Mouse (Mus musculus) olfactory bulb, adult 2 months (tissue): ENCODE results near the gene Zwilch.

Experiments
- CTCF ChIP-seq: fragments of 200-500 bp; IDR thresholded peaks from 2 replicates; pipeline ENCODE4 v1.5.1; 2012; ENCODE audit warnings: low read depth, mild to moderate bottlenecking, low read length, moderate library complexity; ENCODE audit not compliant: insufficient read depth
- POLR2A ChIP-seq: fragments of 200-500 bp; IDR thresholded peaks from 2 replicates; pipeline ENCODE4 v1.6.1; 2012; ENCODE audit warnings: mild to moderate bottlenecking, low read depth, low read length, moderate library complexity; ENCODE audit not compliant: insufficient read depth

GRCm38 (mm10) chr9:64088346-64088745, 84.6 kb downstream of the Zwilch start:
- no peak for TF ChIP-seq CTCF
- no peak for TF ChIP-seq POLR2A
